In the genomic region with DNA sequence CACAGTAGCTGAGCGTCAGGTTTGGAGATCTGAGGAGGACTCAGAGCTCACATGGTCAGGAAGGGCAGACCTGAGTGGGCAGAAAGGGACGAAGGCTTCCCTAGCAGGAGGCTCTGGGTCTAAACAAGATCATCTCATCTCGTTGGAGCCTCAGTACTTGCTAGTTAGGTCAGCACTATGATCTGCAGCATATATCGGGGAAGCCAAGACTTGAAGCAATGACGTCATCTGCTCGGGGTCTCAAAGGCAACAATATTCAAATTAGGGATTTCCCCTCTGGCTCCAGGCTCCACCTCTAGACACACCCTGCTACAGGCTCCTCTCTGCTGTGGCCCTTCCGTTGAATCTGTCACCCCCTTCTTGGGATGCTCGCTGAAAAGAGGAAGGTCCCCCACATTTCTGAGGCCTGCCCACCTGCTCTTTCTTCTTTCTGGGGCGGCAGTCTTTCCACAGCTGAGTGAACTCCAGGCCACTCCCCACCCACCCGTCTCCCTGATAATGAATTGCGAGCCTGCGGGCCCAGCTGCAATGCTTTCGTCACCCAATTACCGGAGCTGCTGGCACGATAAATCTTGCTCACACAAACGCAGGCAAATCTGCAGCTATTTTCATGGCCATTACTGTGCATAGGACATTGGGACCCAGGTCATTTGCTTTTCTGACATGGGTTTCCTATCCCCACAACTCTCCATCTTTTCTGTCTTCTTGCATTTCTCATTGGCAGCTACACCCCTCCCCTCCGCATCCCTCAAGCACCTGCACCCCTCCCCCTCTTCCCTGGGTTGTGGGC, we compare ENCODE assay signal across 8 mouse cellular contexts. TPM values are rescaled to one million over a fixed set of nuclear protein-coding genes. Genes with fewer than 3 reads are reported as not detected.
A peak's percentile ranks its signal among the peaks of the same experiment; 100 is the strongest.
DNase-seq lines count a peak whose midpoint lies in the region; ATAC-seq lines count a peak whose summit lies in the region.

No protein-coding gene starts in this region.

- no peaks in the 10 kb centered on the region for H3K27me3 ChIP-seq in embryonic facial prominence, embryonic 11.5 days (ENCODE audit: control insufficient read depth, insufficient read depth, low read length)
- no peaks in the 10 kb centered on the region for H3K27me3 ChIP-seq in hindbrain, embryonic 16.5 days (replicated peaks; ENCODE audit: control insufficient read depth, insufficient read depth, low read length)
- no peaks in the 10 kb centered on the region for H3K27me3 ChIP-seq in midbrain, embryonic 16.5 days (ENCODE audit: control insufficient read depth, insufficient read depth, low read depth, low read length)

- no peaks in the 10 kb centered on the region for H3K4me1 ChIP-seq in embryonic facial prominence, embryonic 11.5 days (ENCODE audit: control insufficient read depth, insufficient read depth, low read length)
- H3K4me1 ChIP-seq in hindbrain, embryonic 16.5 days (ENCODE audit: control insufficient read depth, insufficient read depth, low read depth, low read length) = peaks cover 14% of the 10 kb centered on the region
- peaks cover 8% of the 10 kb centered on the region for H3K4me1 ChIP-seq in midbrain, embryonic 16.5 days (ENCODE audit: control insufficient read depth, insufficient read depth, low read length)

- no peak overlapping the region for H3K9ac ChIP-seq in embryonic facial prominence, embryonic 11.5 days (replicated peaks; ENCODE audit: low read length)
- H3K9ac ChIP-seq in hindbrain, embryonic 16.5 days (ENCODE audit: low read depth, low read length) = peak overlapping the region; percentile 47; the same call in 1 of the 2 replicates
- H3K9ac ChIP-seq in midbrain, embryonic 16.5 days (ENCODE audit: low read depth, low read length) = 0 out of 2 replicates have a peak overlapping the region, but pooled peaks have one; percentile 27

- peak; percentile 27 to 32 for DNase-seq in heart, adult 18-20 months
- no peak for DNase-seq in heart, postnatal 25 days (ENCODE audit: low spot score)
- peak; percentile 49 for DNase-seq in CD4-positive helper T cell, adult 2 months (ENCODE audit: low read depth, low spot score)
- DNase-seq in embryonic facial prominence, embryonic 11.5 days (ENCODE audit: low spot score) = peak; percentile 30
- DNase-seq in thymus, postnatal 0 days (ENCODE audit: low spot score) = peak; percentile 83
- no peak for DNase-seq in left cerebral cortex, adult 11 months (ENCODE audit: low spot score)

- WGBS in embryonic facial prominence, embryonic 11.5 days = 12% methylated on average over 17 of the region's 17 CpGs
- 11% methylated on average over 17 of the region's 17 CpGs for WGBS in hindbrain, embryonic 16.5 days
- 13% methylated on average over 17 of the region's 17 CpGs for WGBS in midbrain, embryonic 16.5 days

- no peaks in the 10 kb centered on the region for H3K9me3 ChIP-seq in embryonic facial prominence, embryonic 11.5 days (replicated peaks; ENCODE audit: control insufficient read depth, low read length)
- H3K9me3 ChIP-seq in hindbrain, embryonic 16.5 days (ENCODE audit: control insufficient read depth, low read length) = no peaks in the 10 kb centered on the region
- H3K9me3 ChIP-seq in midbrain, embryonic 16.5 days (replicated peaks; ENCODE audit: control insufficient read depth, low read length, poor library complexity, severe bottlenecking) = no peaks in the 10 kb centered on the region

- ATAC-seq in embryonic facial prominence, embryonic 11.5 days (replicated peaks; ENCODE audit: insufficient number of reproducible peaks, low FRiP score, low TSS enrichment, low read depth) = no peak; the same call in 1 of the 2 replicates
- ATAC-seq in hindbrain, embryonic 16.5 days = peak; percentile 67
- ATAC-seq in midbrain, embryonic 16.5 days = peak; percentile 52

- no peaks in the 10 kb centered on the region for H3K36me3 ChIP-seq in embryonic facial prominence, embryonic 11.5 days (replicated peaks; ENCODE audit: control insufficient read depth, insufficient read depth, low read depth, low read length)
- no peaks in the 10 kb centered on the region for H3K36me3 ChIP-seq in hindbrain, embryonic 16.5 days (ENCODE audit: control insufficient read depth, insufficient read depth, low read length)
- no peaks in the 10 kb centered on the region for H3K36me3 ChIP-seq in midbrain, embryonic 16.5 days (ENCODE audit: control insufficient read depth, insufficient read depth, low read length)

- H3K4me2 ChIP-seq in embryonic facial prominence, embryonic 11.5 days (ENCODE audit: low read depth, low read length) = peak overlapping the region; percentile 16; the same call in 1 of the 2 replicates
- peak overlapping the region; percentile 36 for H3K4me2 ChIP-seq in hindbrain, embryonic 16.5 days (ENCODE audit: low read length)
- peak overlapping the region; percentile 43 for H3K4me2 ChIP-seq in midbrain, embryonic 16.5 days (ENCODE audit: low read length)

- intact Hi-C loops in heart, postnatal 25 days (cut with DNase I) = no loop called here

- H3K4me3 ChIP-seq in embryonic facial prominence, embryonic 11.5 days (ENCODE audit: low read depth, low read length) = no peak overlapping the region
- H3K4me3 ChIP-seq in hindbrain, embryonic 16.5 days (ENCODE audit: low read length) = 0 out of 2 replicates have a peak overlapping the region, but pooled peaks have one; percentile 2
- no peak overlapping the region for H3K4me3 ChIP-seq in midbrain, embryonic 16.5 days (ENCODE audit: low read depth, low read length)

- no peak overlapping the region for H3K27ac ChIP-seq in embryonic facial prominence, embryonic 11.5 days (replicated peaks; ENCODE audit: low read depth, low read length)
- H3K27ac ChIP-seq in hindbrain, embryonic 16.5 days (ENCODE audit: low read depth, low read length) = 0 out of 2 replicates have a peak overlapping the region, but pooled peaks have one; percentile 11
- 0 out of 2 replicates have a peak overlapping the region, but pooled peaks have one; percentile 19 for H3K27ac ChIP-seq in midbrain, embryonic 16.5 days (ENCODE audit: low read length)

RNA-seq across cellular contexts. Expression of a gene that starts 32.1 kb away (rescaled TPM):
- not detected for total RNA-seq in heart, adult 18-20 months (2021)
- total RNA-seq in heart, postnatal 25 days (2021) = not detected
- polyA plus RNA-seq in embryonic facial prominence, embryonic 11.5 days (2014; fragmentation: Nextera tagmentation; extraction: Ambion mirVana) = not detected in 2 replicates
- not detected in 2 replicates for polyA plus RNA-seq in hindbrain, embryonic 16.5 days (2015; fragmentation: Nextera tagmentation; extraction: Ambion mirVana)
- not detected in 2 replicates for polyA plus RNA-seq in midbrain, embryonic 16.5 days (2015; fragmentation: Nextera tagmentation; extraction: Ambion mirVana)
- not detected in 2 replicates for polyA plus RNA-seq in thymus, postnatal 0 days (2015; fragmentation: Nextera tagmentation; extraction: Ambion mirVana)

RNA-seq across cellular contexts. Expression of a gene that starts 32.8 kb away (rescaled TPM):
- 1 to 10 TPM; 3.6 to 3.7 TPM for total RNA-seq in heart, adult 18-20 months (2021)
- total RNA-seq in heart, postnatal 25 days (2021) = 1 to 10 TPM; 4.1 to 4.2 TPM
- 1.6 and 1.7 TPM in 2 replicates for polyA plus RNA-seq in embryonic facial prominence, embryonic 11.5 days (2014; fragmentation: Nextera tagmentation; extraction: Ambion mirVana)
- 2.3 and 2.8 TPM in 2 replicates for polyA plus RNA-seq in hindbrain, embryonic 16.5 days (2015; fragmentation: Nextera tagmentation; extraction: Ambion mirVana)
- 1.5 and 2.5 TPM in 2 replicates for polyA plus RNA-seq in midbrain, embryonic 16.5 days (2015; fragmentation: Nextera tagmentation; extraction: Ambion mirVana)
- polyA plus RNA-seq in thymus, postnatal 0 days (2015; fragmentation: Nextera tagmentation; extraction: Ambion mirVana) = 15.1 and 15.3 TPM in 2 replicates

Comparison
In these comparisons a context has a peak if more than half of its experiments do, and no peak if none do; other contexts are left out.
1. DNase-seq: peak in heart, adult 18-20 months (2 of 2), CD4-positive helper T cell, adult 2 months (single experiment), embryonic facial prominence, embryonic 11.5 days (single experiment) and thymus, postnatal 0 days (single experiment); none in heart, postnatal 25 days (single experiment) and left cerebral cortex, adult 11 months (single experiment).
2. Peak in every context shown above with its lines, with median percentiles within 50 percentile points of each other: H3K4me2 ChIP-seq.